Mouse (Mus musculus) myocyte (in vitro differentiated cells): ENCODE measurements around the gene Urm1. TPM values are rescaled to one million over a fixed set of nuclear protein-coding genes. Genes with fewer than 3 reads are reported as not detected.

ENCODE experiments used
- H3K27me3 ChIP-seq: one replicate; pipeline ENCODE4 v1.6.1; 2011; ENCODE audit not compliant: control insufficient read depth, insufficient read depth, insufficient read length
- H3K36me3 ChIP-seq: one replicate; pipeline ENCODE4 v1.6.1; 2011; ENCODE audit not compliant: control insufficient read depth, insufficient read depth
- H3K4me2 ChIP-seq: one replicate; pipeline ENCODE4 v1.6.1; 2011; ENCODE audit warnings: low read depth, control low read depth
- H3K4me3 ChIP-seq: one replicate; pipeline ENCODE4 v1.5.1; 2011; ENCODE audit warnings: mild to moderate bottlenecking, control low read depth, moderate library complexity
- H3K79me2 ChIP-seq: one replicate; pipeline ENCODE4 v1.6.1; 2011; ENCODE audit not compliant: control insufficient read depth, insufficient read depth
- H3ac ChIP-seq: one replicate; pipeline ENCODE4 v1.6.1; 2011; ENCODE audit not compliant: control insufficient read depth, insufficient read length
- CEBPB ChIP-seq: IDR thresholded peaks from 2 replicates; pipeline ENCODE4 v1.6.1; 2011; ENCODE audit warnings: mild to moderate bottlenecking, moderate library complexity; ENCODE audit not compliant: poor library complexity, insufficient read depth, severe bottlenecking
- E2F4 ChIP-seq: IDR thresholded peaks from one replicate; pipeline ENCODE4 v1.6.1; 2011; ENCODE audit warnings: mild to moderate bottlenecking, control low read depth, moderate library complexity; ENCODE audit not compliant: insufficient read depth
- MAX ChIP-seq: IDR thresholded peaks from one replicate; pipeline ENCODE4 v1.6.1; 2011; ENCODE audit warnings: low read depth, mild to moderate bottlenecking, control low read depth
- MYOD1 ChIP-seq, 3 experiments: IDR thresholded peaks; one replicate each; pipeline ENCODE4 v1.6.1; 2011; ENCODE audit warnings: control low read depth in 2 of 3, low read depth in 2 of 3, mild to moderate bottlenecking in 2 of 3, moderate library complexity in 1 of 3; ENCODE audit not compliant: insufficient read length in 2 of 3, control insufficient read depth in 1 of 3
- MYOG ChIP-seq, 3 experiments: IDR thresholded peaks; one replicate each; pipeline ENCODE4 v1.6.1; 2011; ENCODE audit warnings: control low read depth in 2 of 3, low read depth in 2 of 3, mild to moderate bottlenecking in 2 of 3; ENCODE audit not compliant: insufficient read length in 2 of 3, control insufficient read depth in 1 of 3, insufficient read depth in 1 of 3
- POLR2A ChIP-seq: IDR thresholded peaks from one replicate; pipeline ENCODE4 v1.6.1; 2011; ENCODE audit warnings: low read depth, mild to moderate bottlenecking, control low read depth, moderate library complexity; ENCODE audit not compliant: insufficient read length
- POLR2AphosphoS2 ChIP-seq: IDR thresholded peaks from one replicate; pipeline ENCODE4 v1.6.1; 2011; ENCODE audit warnings: low read depth, control low read depth; ENCODE audit not compliant: insufficient read length
- REST ChIP-seq: IDR thresholded peaks from one replicate; pipeline ENCODE4 v1.6.1; 2011; ENCODE audit warnings: mild to moderate bottlenecking, control low read depth, moderate library complexity; ENCODE audit not compliant: insufficient read depth, insufficient read length
- SRF ChIP-seq: IDR thresholded peaks from one replicate; pipeline ENCODE4 v1.6.1; 2011; ENCODE audit warnings: low read depth; ENCODE audit not compliant: control insufficient read depth, insufficient read length
- TCF12 ChIP-seq: IDR thresholded peaks from one replicate; pipeline ENCODE4 v1.6.1; 2011; ENCODE audit warnings: mild to moderate bottlenecking, control low read depth; ENCODE audit not compliant: poor library complexity, insufficient read depth, severe bottlenecking
- TCF3 ChIP-seq: IDR thresholded peaks from one replicate; pipeline ENCODE4 v1.6.1; 2011; ENCODE audit warnings: low read depth, control low read depth; ENCODE audit not compliant: insufficient read length
- USF1 ChIP-seq: IDR thresholded peaks from one replicate; pipeline ENCODE4 v1.6.1; 2011; ENCODE audit warnings: low read depth, mild to moderate bottlenecking, control low read depth, moderate library complexity
- polyA plus RNA-seq: library from polyadenylated mRNA; unstranded; fragments of >200 nt; fragmentation: generic; extraction: Trizol; gene quantifications from one replicate; pipeline ENCODE4 v1.2.1, GENCODE M21; 2012; ENCODE audit warnings: missing spikeins

Gene Urm1
- polyA plus RNA-seq, 1 experiment: 43.8 TPM

- H3ac ChIP-seq: no peak overlapping the region
- TF ChIP-seq TCF12 (no peak), MYOD1 (IDR thresholded peaks at IDR 0.05; ENCODE audit: control insufficient read depth in 1 of 3, insufficient read length in 2 of 3, low read depth in 2 of 3) (no peak), TCF3 (no peak), SRF (no peak), MAX (no peak), E2F4 (no peak), CEBPB (no peak), MYOG (IDR thresholded peaks at IDR 0.05; ENCODE audit: control insufficient read depth in 1 of 3, insufficient read depth in 1 of 3, insufficient read length in 2 of 3, low read depth in 2 of 3) (no peak), POLR2A (no peak), REST (no peak)
- H3K4me3 ChIP-seq: no peak overlapping the region
- peak overlapping the region; percentile 31 for H3K4me2 ChIP-seq
- no peaks in the 10 kb centered on the region for H3K36me3 ChIP-seq
- no peaks in the 10 kb centered on the region for H3K27me3 ChIP-seq
- no peaks in the 10 kb centered on the region for H3K79me2 ChIP-seq
Observed at GRCm38 (mm10) chr2:29856451-29857260, 36.8 kb downstream of the Urm1 start.

- TF ChIP-seq USF1: no peak
- no peak for TF ChIP-seq MYOD1 (IDR thresholded peaks at IDR 0.05; ENCODE audit: control insufficient read depth in 1 of 3, insufficient read length in 2 of 3, low read depth in 2 of 3)
- no peak for TF ChIP-seq MAX
- TF ChIP-seq POLR2A: no peak
- no peak for TF ChIP-seq MYOG (IDR thresholded peaks at IDR 0.05; ENCODE audit: control insufficient read depth in 1 of 3, insufficient read depth in 1 of 3, insufficient read length in 2 of 3, low read depth in 2 of 3)
- TF ChIP-seq POLR2AphosphoS2: no peak
- TF ChIP-seq TCF3: no peak
- TF ChIP-seq SRF: no peak
- no peak for TF ChIP-seq CEBPB
- TF ChIP-seq REST: no peak
- TF ChIP-seq E2F4: no peak
- no peak for TF ChIP-seq TCF12
- H3K4me3 ChIP-seq: no peak overlapping the region
- no peaks in the 10 kb centered on the region for H3K36me3 ChIP-seq
- H3ac ChIP-seq: no peak overlapping the region
- H3K79me2 ChIP-seq: no peaks in the 10 kb centered on the region
- H3K4me2 ChIP-seq: peak overlapping the region; percentile 31
- no peaks in the 10 kb centered on the region for H3K27me3 ChIP-seq
Observed at GRCm38 (mm10) chr2:29857341-29857740, 37.5 kb downstream of the Urm1 start.

GRCm38 (mm10) chr2:29857967-29858366 is 38.1 kb downstream of the Urm1 start:
- H3ac ChIP-seq: no peak overlapping the region
- H3K4me3 ChIP-seq: no peak overlapping the region
- TF ChIP-seq USF1 (no peak), E2F4 (no peak), POLR2A (no peak), MYOD1 (IDR thresholded peaks at IDR 0.05; ENCODE audit: control insufficient read depth in 1 of 3, insufficient read length in 2 of 3, low read depth in 2 of 3) (no peak), MAX (no peak), POLR2AphosphoS2 (no peak), TCF12 (no peak), MYOG (IDR thresholded peaks at IDR 0.05; ENCODE audit: control insufficient read depth in 1 of 3, insufficient read depth in 1 of 3, insufficient read length in 2 of 3, low read depth in 2 of 3) (no peak), CEBPB (no peak), SRF (no peak), REST (no peak)
- H3K4me2 ChIP-seq: no peak overlapping the region
- no peaks in the 10 kb centered on the region for H3K79me2 ChIP-seq
- no peaks in the 10 kb centered on the region for H3K36me3 ChIP-seq
- H3K27me3 ChIP-seq: no peaks in the 10 kb centered on the region

- TF ChIP-seq MYOD1 (IDR thresholded peaks at IDR 0.05; ENCODE audit: control insufficient read depth in 1 of 3, insufficient read length in 2 of 3, low read depth in 2 of 3): no peak
- no peak for TF ChIP-seq POLR2A
- TF ChIP-seq CEBPB: no peak
- no peak for TF ChIP-seq SRF
- TF ChIP-seq TCF12: no peak
- no peak for TF ChIP-seq USF1
- TF ChIP-seq MAX: no peak
- TF ChIP-seq POLR2AphosphoS2: no peak
- no peak for TF ChIP-seq REST
- no peak for TF ChIP-seq E2F4
- TF ChIP-seq MYOG (IDR thresholded peaks at IDR 0.05; ENCODE audit: control insufficient read depth in 1 of 3, insufficient read depth in 1 of 3, insufficient read length in 2 of 3, low read depth in 2 of 3): no peak
- TF ChIP-seq TCF3: no peak
- no peak overlapping the region for H3K4me3 ChIP-seq
Observed at GRCm38 (mm10) chr2:29858748-29859473, 39.0 kb downstream of the Urm1 start.

More at GRCm38 (mm10) chr2:29858748-29859473, 39.0 kb downstream of the Urm1 start:
- Histone ChIP-seq H3K36me3 (no peaks in the 10 kb centered on the region), H3K79me2 (no peaks in the 10 kb centered on the region), H3K4me2 (no peak overlapping the region), H3K27me3 (no peaks in the 10 kb centered on the region), H3ac (no peak overlapping the region)
